Mouse (Mus musculus): ENCODE data around the gene Hoxc13.

Gene Hoxc13

GRCm38 (mm10) chr15:102963671-102964640 is 43.1 kb downstream of the Hoxc13 start:
- DNase-seq (ENCODE audit: low read depth, low spot score): no peak

DNA sequence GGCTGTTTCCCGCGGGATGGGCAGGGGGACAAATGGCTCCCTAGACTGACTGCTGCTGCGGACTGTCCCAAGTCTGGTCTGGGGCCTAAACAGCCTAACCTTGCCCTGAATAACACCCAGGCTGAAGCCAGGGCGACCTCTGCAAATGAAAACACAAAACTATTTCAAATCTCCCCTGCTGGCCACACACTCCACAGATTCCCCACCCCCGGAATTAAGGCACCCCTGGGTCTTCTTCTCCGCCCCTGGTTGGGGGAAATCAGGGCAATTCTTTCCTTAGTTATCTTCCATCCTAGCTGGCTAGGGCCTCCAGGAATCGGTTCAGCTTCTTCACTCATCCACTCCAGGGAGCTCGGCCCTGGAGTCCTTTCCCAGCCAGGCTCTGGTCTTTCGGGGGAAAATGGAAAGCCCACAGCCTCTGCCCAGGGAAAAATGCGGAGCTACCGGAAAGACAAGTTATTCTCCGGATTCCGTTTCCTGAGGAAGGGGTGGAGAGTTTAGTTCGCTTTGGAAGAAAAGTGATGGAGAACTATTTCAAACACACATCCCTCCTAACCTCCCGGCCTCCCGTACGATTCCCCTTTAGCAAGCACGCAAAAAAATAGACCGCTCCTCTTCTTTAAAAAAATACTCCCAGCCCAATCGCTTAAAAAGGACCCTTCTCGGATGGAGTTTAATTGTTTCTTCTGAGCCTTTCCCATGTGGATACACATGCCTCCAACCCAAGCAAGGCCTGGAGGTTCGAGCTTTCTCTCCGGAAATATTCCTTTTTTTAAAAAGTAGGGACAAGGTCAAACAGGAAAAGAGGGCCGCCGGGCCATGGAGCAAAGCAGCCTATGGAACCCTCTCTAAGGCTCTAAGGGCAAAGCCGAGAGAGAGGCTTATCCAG is 44.3 kb downstream of the Hoxc13 start:
- DNase-seq (ENCODE audit: low read depth, low spot score): no peak

DNA sequence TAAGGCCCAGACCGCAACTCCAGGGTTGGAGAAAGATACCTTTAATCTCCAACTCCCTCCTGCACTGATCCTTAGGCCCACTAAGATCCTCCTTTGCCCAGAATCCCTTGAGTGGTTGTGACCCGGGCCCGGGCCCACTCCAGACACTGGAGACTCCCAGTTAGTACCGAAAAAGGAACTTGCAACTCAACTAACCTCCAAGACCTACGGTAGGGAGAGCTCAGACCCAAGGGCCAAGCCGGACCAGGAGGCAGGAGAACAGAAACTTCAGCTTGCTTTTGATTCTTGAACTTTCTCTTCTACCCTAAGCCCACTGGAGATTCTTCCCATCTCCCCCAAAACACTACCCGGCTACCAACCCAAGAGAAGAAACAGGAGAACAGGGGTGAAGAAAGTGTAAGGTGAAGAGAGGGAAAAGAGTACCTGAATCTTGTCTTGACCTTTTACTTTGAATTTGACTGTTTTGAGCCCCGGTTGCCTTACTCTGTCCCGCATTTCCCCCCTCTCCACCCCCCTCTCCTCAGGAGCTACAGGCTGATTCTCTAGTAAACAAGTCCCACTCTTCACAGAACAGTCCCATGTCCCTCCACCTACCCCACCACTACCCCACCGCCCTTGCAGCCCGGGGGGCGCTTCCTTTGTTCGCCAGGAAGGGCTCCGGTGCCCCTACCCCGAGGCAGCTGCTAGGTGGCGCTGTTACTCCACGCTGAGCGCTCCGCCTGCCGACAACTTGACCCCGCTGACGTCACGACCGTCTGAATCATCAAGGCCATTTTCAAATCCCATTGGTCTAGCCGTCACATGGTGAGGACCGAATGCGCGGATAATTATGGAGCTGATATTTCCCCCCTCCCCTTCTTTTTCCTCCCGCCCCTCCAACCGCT is 45.2 kb downstream of the Hoxc13 start:
- no peak for DNase-seq (ENCODE audit: low read depth, low spot score)

DNA sequence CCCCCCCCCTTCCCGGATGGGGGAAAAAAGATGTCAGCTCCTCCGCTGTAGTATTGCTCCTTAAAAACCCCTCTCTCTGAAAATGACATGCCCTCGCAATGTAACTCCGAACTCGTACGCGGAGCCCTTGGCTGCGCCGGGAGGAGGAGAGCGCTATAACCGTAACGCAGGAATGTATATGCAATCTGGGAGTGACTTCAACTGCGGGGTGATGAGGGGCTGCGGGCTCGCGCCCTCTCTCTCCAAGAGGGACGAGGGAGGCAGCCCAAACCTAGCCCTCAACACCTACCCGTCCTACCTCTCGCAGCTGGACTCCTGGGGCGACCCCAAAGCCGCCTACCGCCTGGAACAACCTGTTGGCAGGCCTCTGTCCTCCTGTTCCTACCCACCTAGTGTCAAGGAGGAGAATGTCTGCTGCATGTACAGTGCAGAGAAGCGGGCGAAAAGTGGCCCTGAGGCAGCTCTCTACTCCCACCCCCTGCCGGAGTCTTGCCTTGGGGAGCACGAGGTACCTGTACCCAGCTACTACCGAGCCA is 45.9 kb downstream of the Hoxc13 start, which contains the start of gene Hoxc10:
Gene Hoxc10 (plus strand): TSS at position 21 of the 536 bp plus-strand sequence.
- no peak for DNase-seq (ENCODE audit: low read depth, low spot score)

DNA sequence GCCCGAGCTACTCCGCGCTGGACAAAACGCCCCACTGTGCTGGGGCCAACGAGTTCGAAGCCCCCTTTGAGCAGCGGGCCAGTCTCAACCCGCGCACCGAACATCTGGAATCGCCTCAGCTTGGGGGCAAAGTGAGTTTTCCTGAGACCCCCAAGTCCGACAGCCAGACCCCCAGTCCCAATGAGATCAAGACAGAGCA is 46.3 kb downstream of the Hoxc13 start, which contains the start of gene Hoxc5:
Gene Hoxc5 (plus strand): TSS at position 132 of the 199 bp plus-strand sequence.
- DNase-seq (ENCODE audit: low read depth, low spot score): no peak

- no peak for DNase-seq (ENCODE audit: low read depth, low spot score)
These were observed 46.9 kb downstream of the Hoxc13 start for GRCm38 (mm10) chr15:102967511-102968397.

DNA sequence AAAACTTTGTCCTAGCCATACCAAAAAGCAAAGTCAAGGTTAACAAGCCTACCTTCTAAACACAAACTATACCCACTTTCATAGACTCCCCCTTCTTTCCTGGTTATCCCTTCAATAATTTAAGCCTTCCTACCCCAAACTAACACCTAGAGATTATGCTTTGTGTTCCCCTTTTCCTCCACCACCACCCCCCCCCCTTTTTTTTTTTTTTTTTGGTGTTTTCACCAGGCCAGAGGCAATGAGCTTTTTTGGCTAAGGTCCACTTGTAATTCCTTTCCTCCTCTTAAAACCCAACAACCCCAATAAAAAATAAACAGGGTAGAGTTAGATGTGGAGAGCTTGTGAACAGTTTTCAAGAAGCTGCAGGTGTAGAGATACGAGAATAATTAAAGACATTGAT is 48.4 kb downstream of the Hoxc13 start:
- no peak for DNase-seq (ENCODE audit: low read depth, low spot score)

DNA sequence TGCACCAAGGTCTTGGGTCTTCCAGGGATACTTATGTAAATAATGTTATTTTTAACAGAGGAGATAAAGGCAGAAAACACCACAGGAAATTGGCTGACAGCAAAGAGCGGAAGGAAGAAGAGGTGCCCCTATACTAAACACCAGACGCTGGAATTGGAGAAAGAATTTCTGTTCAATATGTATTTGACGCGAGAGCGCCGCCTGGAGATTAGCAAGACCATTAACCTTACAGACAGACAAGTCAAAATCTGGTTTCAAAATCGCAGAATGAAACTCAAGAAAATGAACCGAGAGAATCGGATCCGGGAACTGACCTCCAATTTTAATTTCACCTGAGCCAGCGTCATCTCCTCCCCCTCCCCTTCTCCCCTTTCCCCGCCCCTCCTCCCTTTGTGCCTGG is 49.8 kb downstream of the Hoxc13 start:
- DNase-seq (ENCODE audit: low read depth, low spot score): no peak

GRCm38 (mm10) chr15:102972254-102972653 is 51.4 kb downstream of the Hoxc13 start:
- DNase-seq (ENCODE audit: low read depth, low spot score): no peak

DNA sequence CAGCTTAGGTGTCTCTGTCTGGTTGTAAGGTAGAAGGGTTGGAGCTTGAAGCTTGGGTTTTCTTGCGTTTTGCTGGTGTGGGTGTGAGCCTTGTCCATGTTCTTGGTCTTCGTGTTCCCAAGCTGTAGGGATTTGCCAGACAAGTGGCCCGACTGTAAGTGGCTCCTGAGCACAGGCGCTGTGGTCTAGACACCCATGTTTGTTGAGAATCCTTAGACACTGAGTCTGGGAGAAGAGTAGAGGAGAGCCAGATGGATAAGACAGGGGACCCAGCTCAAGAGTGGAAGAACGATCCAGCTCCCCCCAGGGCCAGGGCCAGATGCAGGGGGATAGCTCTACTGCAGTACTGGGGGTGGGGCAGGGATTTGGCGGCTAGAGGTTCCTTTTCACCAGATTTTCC is 51.9 kb downstream of the Hoxc13 start:
- no peak for DNase-seq (ENCODE audit: low read depth, low spot score)

- no peak for DNase-seq (ENCODE audit: low read depth, low spot score)
These were observed 54.1 kb downstream of the Hoxc13 start for GRCm38 (mm10) chr15:102975034-102975433.

- DNase-seq (ENCODE audit: low read depth, low spot score): no peak
These were observed 54.8 kb downstream of the Hoxc13 start for GRCm38 (mm10) chr15:102975688-102976111.

GRCm38 (mm10) chr15:102976171-102976570 is 55.3 kb downstream of the Hoxc13 start, which contains the start of gene Hoxc9:
TSS of gene Hoxc9 (plus strand) at chr15:102976439.
- no peak for DNase-seq (ENCODE audit: low read depth, low spot score)

- DNase-seq (ENCODE audit: low read depth, low spot score): no peak
These were observed 55.9 kb downstream of the Hoxc13 start for GRCm38 (mm10) chr15:102976631-102977422.

DNA sequence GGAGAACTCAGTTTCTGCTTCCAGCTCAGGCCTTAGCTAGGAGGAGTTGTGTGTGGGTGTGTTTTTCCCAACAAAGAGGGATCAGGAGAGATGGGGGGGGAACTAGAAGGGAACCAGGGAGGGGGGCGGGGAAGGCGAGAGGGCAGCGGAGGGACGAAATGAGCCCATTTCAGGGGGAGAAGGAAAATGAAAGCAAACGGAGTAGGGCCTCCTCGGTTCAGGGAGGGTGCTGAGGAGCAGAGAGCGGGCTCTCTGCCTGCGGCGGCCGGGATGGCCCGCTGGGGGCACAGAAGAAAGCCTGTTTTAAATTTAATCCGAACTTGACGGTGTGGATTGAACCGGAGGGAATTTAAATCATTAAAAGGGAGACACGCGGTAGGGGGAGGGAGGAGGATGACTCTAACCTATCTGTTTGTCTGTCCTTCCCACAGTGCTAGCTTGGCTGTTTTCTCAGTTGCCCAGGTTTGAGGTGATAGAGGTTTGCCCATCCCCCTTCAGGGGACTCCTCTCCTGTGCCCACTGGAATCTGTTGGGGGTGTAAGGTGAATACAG is 56.6 kb downstream of the Hoxc13 start:
- no peak for DNase-seq (ENCODE audit: low read depth, low spot score)
